Mouse (Mus musculus) brain, embryonic 14.5 days (tissue): ENCODE results near the gene Frmd4b. TPM values are rescaled to one million over a fixed set of nuclear protein-coding genes. Genes with fewer than 3 reads are reported as not detected.
"Not testable (repeated sequence)": the region's sequence is repeated elsewhere in the genome, so short reads cannot be mapped to it uniquely, and the experiment has no call there.

ENCODE experiments used
- DNase-seq: peaks from one replicate; pipeline ENCODE4 v3.0.0-alpha.2; 2011; ENCODE audit warnings: low read depth
- CTCF ChIP-seq: fragments of 200-500 bp; IDR thresholded peaks from 2 replicates; pipeline ENCODE4 v1.5.1; 2012; ENCODE audit warnings: inconsistent platforms, mild to moderate bottlenecking, moderate library complexity, borderline replicate concordance; ENCODE audit not compliant: insufficient read depth, insufficient read length; ENCODE audit errors: extremely low read depth
- POLR2A ChIP-seq: fragments of 200-500 bp; IDR thresholded peaks from 2 replicates; pipeline ENCODE4 v1.6.1; 2012; ENCODE audit warnings: mild to moderate bottlenecking, inconsistent platforms, borderline replicate concordance; ENCODE audit not compliant: poor library complexity, insufficient read depth, insufficient read length, severe bottlenecking; ENCODE audit errors: extremely low read depth
- polyA plus RNA-seq: library from polyadenylated mRNA; depleted of rRNA; stranded (reverse); fragments of >200 nt; gene quantifications from 2 replicates; pipeline ENCODE4 v1.2.3, GENCODE M21; 2012

The Frmd4b gene
- polyA plus RNA-seq, 1 experiment, result 32.7 TPM

DNA sequence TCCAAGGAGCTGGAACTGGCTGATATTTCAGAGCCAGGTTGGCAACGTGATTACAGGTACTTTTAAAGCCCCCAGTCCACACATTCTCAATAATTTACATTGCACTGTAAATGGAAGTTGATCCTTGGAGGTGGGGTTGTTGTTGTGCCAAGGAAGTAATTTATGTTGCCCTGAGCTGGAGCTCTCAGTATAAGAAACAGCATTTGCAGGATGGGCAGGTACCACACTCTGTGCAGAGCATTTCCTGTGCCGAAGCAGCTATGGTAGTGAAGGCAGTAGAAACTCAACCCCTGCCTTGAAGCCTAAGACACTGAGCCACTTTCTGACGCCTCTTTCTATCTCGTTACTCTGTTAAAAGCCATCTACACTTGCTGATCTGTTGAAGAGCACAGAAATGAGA is 341.6 kb downstream of the Frmd4b start:
- TF ChIP-seq POLR2A (no peak), CTCF (no peak)
- no peak for DNase-seq

DNA sequence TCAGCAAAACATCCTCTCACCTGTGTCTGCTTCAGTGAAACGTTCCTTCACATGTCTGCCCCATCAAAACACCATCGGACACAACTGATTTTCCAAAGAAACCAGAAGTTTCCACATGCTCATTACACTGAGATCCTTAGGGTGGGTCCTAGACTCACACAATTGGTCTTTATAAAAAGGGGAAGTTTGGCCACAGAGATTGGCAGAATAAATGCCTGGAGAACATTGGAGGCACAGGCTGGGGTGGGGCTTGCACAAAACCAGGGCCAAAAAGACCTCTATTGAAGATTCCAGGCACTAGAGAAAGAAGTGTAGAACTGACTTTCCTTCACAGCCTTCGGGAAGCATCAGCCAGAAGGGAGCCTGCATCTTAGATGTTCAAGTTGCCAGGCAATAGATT is 343.6 kb downstream of the Frmd4b start:
- no peak for DNase-seq
- no peak for TF ChIP-seq POLR2A
- TF ChIP-seq CTCF, result no peak

DNA sequence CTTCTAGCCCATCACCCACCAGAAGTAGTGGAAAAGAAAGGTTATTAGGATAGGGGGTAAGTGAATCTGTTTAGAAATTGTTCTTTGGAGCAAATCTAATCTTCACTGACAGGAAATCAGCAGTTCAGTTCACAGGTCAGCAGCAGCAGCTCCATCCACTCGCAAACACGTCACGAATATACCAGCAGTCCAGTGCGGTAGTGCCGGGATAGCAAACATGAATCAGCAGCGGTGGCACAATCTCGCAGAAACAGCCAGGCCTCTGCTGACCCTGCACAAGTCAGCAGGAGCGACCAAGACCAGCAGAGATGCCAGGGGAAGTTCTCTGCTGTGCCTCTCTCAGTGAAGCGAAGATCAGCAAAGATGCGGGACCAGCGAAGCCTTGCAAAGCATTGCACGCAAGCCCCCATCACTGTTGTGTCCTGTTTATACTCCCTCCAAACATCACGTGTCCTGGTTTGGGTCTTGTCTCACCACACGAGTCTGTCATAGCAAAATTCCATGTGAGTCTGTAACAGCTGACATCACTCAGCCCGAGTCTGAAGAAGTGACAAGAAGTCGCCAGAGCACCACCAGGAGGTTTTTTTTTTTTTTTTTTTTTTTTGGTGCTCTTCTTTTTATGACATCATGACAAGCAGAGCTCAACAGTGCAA is 344.2 kb downstream of the Frmd4b start:
- no peak for TF ChIP-seq CTCF
- TF ChIP-seq POLR2A, result no peak
- no peak for DNase-seq

DNA sequence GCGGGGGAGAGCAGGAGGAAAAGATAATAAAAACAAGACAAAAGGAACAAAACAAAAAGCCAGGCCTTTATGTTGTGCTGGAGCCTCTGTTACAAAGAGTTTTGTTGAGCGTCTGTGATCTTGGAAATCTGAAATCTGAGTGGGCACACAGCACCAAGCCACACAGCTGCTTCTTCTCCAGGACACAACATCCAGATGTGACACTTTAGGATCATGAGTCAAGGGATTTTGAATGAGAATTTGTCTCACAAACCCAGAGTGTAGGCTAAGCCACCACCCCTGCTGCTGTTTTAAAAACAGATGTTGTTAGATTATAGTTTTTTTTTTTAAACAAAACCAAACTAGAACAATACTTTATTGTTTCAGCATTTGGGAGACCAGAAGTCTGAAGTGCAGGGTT is 345.0 kb downstream of the Frmd4b start:
- TF ChIP-seq POLR2A (no peak), CTCF (no peak)

DNA sequence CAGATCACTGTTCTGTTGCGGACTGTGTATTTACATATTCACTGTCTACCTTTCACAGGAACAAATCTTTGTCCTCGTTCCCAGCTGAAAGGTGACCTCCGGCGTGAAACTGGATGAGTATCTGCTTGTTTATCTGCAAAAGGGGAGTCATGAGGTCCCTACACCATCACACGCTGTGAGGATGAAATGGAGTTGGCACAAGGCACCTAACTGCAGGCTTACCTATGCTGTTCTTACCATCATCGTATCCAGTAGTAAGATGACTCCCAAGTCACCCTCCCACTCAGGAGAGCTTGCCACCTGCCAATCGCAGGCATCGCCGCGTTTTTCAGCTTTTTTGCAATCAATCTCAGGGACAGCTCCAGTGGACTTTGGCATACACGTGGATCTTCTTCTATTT is 347.7 kb downstream of the Frmd4b start:
- no peak for TF ChIP-seq CTCF
- no peak for TF ChIP-seq POLR2A

More for the DNA sequence above, 345.0 kb downstream of the Frmd4b start:
- DNase-seq, result no peak

DNA sequence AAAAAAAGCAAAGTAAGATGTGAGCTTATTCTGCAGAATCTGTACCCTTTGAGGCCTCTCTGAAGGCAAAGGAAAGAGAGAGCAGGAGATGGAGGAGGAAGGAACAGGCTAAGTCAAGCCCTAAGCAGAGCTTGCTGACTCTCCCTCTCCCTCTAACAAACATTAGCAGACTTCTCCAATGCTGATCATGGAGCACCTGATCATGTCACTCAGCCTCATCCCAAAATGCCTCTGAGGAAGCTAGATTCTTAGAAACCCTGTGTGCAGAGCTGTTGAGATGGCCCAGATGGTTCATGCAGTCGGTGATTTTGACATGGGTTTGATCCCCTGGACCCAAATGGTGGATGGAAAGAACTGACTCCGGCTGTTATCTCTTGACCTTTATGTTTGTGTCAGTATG is 350.2 kb downstream of the Frmd4b start:
- no peak for DNase-seq
- TF ChIP-seq CTCF (no peak), POLR2A (no peak)

More for the DNA sequence above, 347.7 kb downstream of the Frmd4b start:
- no peak for DNase-seq

DNA sequence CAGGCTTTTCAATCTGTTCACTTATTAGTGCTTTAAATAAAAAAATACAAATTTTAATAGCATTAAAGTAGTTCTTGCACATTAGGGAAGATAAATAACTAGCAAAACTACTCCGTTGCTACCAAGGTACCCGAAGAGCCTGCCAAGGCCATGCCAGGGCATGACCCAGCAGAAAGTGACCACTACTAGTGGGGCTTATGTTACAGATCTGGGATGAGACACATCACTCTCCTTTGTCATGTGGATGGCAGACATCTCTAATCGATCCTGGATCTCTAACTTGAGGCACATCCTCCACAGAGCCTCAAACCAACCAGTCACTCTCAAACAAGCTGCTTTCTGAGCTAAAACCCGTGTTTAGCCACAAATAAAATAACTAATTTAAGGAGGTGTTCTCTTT is 350.7 kb downstream of the Frmd4b start:
- TF ChIP-seq CTCF, result no peak
- TF ChIP-seq POLR2A, result no peak
- no peak for DNase-seq

DNA sequence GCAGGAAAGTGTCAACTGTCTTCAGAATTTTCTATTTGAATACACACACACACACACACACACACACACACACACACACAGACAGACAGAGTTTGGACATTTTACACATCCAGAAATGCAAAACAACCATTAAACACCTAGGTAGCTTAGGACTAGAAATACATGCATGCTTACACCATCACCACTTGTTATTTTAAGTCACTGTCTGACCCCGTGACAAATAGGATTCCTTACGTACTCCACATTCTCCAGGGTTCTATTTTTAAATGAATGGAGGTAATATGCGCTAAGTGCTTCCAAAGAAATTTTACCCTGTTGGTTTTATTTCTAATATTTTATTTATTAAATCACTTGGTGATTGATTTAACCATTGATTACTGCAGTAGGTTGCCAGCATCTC is 351.6 kb downstream of the Frmd4b start:
- DNase-seq, result no peak
- TF ChIP-seq POLR2A (no peak), CTCF (no peak)

DNA sequence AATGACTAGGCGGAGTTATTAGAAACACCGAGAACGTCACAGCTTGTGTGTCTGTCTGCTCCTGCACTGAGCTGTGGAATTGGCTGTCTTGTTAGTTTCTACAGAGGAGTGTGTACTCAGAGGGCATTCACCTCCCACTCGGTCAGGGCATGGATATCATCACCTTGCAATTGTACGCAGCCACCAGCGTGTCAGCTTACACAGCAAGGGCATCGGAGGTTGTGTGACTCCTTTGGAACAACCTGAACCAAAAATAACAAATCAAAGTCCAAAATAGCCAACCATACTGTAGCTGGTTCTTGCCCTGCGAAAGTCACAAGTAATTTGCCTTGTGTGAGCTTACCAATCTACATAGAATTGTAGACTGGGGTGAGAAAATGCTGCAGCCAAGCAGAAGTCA is 352.1 kb downstream of the Frmd4b start:
- DNase-seq, result no peak
- TF ChIP-seq CTCF, result no peak
- TF ChIP-seq POLR2A, result no peak

- DNase-seq, result not testable (repeated sequence)
Measured at GRCm38 (mm10) chr6:97263750-97264149, 353.6 kb downstream of the Frmd4b start.

DNA sequence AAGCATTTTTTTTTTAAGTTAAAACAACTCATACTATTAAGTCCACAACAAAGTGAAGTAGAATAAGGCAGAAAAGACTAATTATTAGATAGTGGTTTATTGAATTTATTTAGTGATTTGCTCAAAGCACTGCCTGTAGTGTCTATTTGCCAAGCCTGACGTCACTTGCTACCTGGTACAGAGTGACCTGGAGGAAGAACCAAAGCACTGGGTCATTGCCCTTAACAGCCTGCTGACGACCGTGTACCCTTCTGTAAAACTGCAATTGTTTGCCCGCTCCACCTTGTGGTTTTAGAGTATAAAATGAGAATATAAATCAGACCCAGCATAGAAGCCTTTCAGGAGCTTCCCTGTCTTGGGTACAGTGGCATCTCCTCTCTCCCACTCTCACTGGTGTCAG is 355.1 kb downstream of the Frmd4b start:
- TF ChIP-seq CTCF (no peak), POLR2A (no peak)
- DNase-seq, result no peak

DNA sequence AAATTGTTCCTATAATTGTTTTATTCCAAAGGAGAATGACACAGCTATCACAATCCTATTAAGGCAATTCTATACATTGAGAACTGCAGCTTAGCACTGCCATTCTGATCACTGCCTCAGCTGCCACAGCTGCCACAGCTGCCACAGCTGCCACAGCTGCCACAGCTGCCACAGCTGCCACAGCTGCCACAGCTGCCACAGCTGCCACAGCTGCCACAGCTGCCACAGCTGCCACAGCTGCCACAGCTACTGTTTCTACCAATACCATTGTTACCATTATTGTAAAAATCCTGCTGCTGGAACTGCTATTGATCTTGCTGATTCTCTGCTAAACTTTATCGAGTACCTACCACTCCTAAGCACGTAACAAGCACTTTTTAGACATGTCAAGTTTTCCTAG is 357.4 kb downstream of the Frmd4b start:
- DNase-seq, result not testable (repeated sequence)

DNA sequence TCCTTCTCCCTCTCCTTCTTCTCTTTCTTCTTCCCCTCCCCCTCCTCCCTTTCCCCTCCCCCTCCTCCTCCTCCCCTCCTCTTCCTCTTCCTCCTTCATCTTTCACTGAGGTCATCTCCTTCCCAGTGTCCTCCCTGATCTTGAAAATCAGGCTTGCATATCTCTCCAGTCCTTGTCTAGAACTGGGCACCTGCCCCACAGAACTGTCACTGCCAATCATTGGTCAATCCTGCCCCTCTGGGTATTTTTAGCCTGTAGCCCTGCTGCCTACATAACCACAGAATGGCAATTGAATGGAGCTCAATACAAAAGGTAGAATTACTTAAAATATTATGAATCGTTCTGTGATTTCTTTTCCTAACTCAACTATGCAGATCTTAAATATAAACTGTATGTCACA is 358.9 kb downstream of the Frmd4b start:
- no peak for TF ChIP-seq POLR2A
- DNase-seq, result no peak

- TF ChIP-seq CTCF (no peak), POLR2A (no peak)
- no peak for DNase-seq
Measured at GRCm38 (mm10) chr6:97252711-97253221, 364.6 kb downstream of the Frmd4b start, which contains the start of gene Lmod3. Lmod3 (minus strand) TSS chr6:97252759.

GRCm38 (mm10) chr6:97252086-97252485 is 365.3 kb downstream of the Frmd4b start:
- TF ChIP-seq POLR2A (no peak), CTCF (no peak)
- DNase-seq, result no peak
